Mouse (Mus musculus): ENCODE data around the gene Map2k6. TPM values are rescaled to one million over a fixed set of nuclear protein-coding genes. Genes with fewer than 3 reads are reported as not detected.

The Map2k6 gene
- total RNA-seq, 2 experiments from 2014 or later: 0.77 to 4.6 TPM

DNA sequence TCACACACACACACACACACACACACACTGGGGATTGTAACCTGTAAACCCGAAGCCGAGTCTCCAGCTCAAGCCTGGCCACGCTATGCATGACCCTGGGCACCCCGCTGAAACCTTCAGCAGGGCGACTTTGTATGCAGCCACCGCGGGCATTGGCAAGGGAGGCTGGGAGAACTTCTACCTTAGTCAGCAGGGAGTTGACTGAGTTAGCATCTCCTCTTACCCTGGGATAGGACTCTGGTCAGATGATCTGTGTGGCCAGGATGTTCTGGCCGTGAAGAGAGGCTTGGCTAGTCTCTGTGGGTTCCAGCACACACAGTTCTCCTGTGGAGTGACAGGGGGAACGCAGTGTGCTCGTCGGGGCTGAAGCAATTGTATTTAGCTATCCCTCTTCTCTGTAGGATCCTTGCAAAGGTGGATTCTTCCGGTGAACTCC is 49.8 kb downstream of the Map2k6 start:
- ATAC-seq (replicated peaks; ENCODE audit: low FRiP score, poor library complexity, severe bottlenecking): peak; percentile 76

DNA sequence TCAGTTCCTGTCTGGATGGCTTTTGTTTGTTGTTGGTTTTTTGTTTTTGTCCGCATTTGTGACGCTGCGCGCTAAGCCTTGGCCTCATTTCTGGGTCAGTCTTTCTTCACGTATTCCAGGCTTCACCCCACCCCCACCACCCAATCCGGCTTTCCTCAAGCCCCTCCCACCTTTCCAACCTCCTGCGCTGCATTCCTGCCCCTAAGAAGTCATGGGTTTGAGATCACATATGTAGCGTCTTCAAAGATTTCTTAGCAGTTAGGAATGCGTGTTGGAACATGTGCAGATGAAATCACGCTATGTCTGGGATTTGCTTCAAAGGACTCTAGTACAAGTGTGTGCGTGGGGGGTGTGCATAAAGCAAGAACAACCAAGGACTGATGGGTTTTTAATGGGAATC is 50.3 kb downstream of the Map2k6 start:
- ATAC-seq (replicated peaks; ENCODE audit: low FRiP score, poor library complexity, severe bottlenecking): no peak

DNA sequence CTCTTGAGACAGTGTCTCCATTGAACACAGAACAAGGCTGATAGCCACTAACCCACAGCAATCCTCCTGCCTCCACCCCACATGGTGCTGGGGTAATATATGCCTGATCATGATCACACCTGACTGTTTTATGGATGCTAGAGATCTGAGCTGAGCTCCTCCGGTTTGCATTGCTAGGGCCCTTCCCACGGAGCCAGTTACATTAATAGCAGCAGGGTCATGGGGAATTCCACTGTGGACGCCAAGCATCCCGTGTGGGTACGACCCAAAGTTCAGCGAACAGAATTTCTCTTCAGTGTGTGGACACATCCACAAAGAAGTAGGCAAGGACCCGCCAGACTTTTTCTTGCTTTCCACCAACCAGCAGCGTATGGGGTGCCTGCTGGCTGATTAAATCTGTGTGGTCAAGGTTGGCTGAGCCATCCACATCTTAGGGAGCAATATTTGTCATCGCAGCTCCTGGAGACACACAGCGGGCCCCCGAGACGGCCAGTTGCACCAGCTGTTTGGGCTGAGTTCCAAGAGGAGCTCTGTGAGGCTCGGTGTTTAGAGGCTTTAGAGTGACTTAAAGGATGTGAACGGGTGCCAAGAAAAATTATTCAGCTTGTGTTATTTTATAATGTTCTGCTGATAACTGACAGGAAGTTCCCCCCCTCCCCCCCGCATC is 51.3 kb downstream of the Map2k6 start:
- ATAC-seq (replicated peaks; ENCODE audit: low FRiP score, poor library complexity, severe bottlenecking): peak; percentile 13; the same call in 1 of the 2 replicates

DNA sequence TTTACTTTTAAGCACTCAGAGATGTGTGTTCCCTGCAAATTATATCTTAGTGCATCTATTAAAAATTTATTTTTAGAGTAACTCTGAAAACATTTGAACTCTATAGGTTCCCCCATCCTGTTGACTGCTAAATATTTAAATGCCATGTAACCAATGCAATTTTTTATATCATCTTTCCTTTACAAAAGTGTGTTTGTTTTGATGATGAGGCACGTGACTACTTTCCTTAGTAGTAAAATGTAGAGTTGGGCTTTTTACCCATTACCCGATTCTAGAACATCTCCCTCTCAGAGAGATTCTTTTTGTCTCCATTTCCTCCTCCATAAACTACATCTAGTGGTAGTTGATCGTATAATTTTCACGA is 51.8 kb downstream of the Map2k6 start:
- no peak for ATAC-seq (replicated peaks; ENCODE audit: low FRiP score, poor library complexity, severe bottlenecking)

DNA sequence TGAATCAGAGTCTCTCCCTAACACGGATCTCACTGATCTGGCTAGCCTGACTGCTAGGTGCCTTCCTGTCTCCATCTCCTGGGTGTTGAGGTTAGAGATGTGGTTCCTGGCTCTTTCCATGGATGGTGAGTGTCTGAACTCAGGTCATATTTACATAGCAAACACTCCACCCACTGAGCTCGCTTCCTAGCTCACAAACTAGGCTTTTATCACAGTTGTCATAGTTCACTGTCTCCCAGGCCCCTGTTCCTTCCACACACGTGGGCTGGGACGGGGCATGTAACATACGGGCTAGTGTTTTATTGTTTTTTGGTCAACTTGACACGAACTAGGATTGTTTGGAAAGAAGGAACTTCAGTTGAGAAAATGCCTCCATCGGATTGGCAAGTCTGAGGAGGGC is 52.7 kb downstream of the Map2k6 start:
- ATAC-seq (replicated peaks; ENCODE audit: low FRiP score, poor library complexity, severe bottlenecking): no peak

DNA sequence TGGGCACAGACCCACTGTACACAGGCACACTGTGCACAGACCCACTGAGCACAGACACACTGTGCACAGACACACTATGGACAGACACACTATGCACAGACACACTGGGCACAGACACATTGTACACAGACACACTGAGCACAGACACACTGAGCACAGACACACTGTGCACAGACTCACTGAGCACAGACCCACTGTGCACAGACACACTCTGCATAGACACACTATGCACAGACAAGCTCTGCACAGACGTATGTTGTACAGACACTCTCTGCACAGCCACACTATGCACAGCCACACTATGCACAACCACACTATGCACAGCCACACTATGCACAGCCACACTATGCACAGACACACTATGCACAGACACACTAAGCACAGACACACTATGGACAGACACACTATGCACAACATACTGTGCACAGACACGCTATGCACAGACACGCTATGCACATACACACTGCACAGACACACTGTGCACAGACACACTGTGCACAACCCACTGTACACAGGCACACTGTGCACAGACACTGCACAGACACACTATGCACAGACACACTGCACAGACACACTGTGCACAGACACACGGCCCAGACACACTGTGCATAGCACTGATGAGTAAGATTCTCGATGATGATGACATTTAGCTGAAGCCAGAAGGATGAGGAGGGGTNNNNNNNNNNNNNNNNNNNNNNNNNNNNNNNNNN is 54.7 kb downstream of the Map2k6 start:
- no peak for ATAC-seq (replicated peaks; ENCODE audit: low FRiP score, poor library complexity, severe bottlenecking)

DNA sequence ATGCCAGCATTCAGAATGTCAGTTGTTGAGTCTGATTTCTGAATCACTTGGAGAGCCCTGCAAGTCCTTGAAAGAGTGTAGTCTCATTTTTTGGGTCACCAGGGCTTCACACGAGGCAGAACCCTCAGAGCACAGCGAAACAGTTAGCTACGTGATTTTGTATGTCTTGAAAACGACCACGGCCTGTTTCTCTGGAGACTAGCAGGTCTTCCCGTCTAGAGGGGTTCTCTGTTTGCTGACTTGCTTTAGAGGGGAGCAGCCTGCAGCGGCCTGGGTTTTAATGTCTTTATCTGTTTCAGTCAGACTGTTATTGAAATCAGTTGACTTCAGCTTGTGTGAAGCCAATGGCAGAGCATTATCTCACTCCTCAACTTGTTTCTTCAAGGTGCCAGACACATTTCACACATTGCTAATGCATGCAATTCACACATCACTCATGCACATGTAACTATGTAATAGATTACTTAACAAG is 58.6 kb downstream of the Map2k6 start:
- peak; percentile 79 for ATAC-seq (replicated peaks; ENCODE audit: low FRiP score, poor library complexity, severe bottlenecking)

DNA sequence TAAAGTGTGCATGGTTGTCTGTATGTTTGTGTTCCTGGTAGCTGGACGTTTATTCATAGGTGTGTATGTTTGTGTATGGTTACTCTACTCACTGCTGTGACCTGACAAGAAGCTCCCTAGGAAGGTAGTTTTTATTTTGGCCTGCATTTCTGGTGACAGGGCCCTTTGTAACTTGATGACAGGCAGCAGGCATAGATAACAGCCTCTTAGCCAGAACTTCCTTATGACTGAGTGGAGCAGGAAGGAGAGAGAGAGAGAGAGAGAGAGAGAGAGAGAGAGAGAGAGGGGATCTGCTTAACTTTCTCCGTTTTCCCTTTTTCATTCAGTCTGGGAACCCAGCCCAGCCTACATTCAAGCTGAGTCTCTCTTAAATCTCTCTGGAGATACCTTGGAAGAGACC is 61.6 kb downstream of the Map2k6 start:
- ATAC-seq (replicated peaks; ENCODE audit: low FRiP score, poor library complexity, severe bottlenecking): no peak

DNA sequence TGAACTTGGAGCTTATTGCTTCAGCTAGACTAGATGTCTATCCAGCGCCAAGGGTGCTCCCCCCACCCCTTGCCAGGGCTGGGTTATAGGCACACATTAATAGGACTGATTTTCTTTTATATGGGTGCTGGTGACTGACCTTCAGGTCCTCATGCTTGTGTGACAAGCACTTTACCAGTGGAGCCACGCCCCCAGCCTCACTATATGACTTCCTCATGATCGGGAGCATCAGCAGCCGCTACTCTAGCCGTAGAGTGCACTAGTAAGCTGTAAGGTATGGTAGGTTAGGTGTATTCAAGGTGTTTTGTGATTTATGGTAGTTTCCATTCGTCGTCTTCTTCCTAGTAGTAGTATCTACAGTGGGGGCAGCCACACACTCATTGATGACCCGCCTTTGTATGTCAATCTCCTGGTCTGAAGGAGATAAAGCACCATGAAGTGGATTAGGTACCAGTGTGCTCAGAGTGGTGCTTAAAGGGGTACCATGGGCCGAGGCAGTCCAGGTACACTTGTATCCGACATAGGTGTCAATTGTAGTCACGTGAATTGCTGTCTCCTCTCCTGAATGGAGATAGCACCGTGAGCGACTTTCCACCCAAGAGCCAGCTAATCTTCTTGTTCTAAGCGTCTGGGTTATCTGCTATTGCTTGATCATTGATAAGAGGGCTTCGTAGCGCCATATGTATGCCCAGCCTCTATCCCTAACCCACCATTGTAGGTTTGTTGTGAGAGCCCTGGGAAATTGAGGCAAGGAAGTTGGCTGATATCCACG is 62.8 kb downstream of the Map2k6 start:
- no peak for ATAC-seq (replicated peaks; ENCODE audit: low FRiP score, poor library complexity, severe bottlenecking)

DNA sequence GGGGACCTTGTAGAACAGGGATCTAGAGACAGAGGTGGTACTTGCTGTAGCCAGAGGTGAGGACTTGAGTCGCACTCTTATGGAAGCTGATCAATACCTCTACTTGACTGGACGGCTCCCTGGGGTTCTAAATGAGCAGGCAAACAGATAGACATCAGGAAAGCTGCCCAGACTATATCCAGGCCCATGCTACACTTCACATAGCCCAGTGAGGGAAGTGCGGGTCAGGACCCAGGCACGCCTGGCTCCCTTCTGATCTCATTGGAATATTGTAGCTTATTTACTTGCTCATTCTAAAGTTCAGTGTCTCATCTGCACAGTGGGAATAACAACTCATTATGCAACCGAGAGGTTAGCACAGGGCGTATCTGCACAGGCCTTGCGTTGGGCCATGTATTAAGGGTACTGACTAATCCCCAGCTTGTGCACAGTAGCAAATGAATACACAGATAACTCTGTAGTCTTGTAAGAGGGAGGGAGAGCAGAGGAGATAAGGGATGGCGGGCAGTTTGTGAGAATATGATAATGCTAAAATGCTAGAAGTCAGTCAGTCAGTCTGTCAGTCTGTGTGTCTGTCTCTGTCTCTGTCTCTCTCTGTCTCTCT is 64.2 kb downstream of the Map2k6 start:
- peak; percentile 88 for ATAC-seq (replicated peaks; ENCODE audit: low FRiP score, poor library complexity, severe bottlenecking)

DNA sequence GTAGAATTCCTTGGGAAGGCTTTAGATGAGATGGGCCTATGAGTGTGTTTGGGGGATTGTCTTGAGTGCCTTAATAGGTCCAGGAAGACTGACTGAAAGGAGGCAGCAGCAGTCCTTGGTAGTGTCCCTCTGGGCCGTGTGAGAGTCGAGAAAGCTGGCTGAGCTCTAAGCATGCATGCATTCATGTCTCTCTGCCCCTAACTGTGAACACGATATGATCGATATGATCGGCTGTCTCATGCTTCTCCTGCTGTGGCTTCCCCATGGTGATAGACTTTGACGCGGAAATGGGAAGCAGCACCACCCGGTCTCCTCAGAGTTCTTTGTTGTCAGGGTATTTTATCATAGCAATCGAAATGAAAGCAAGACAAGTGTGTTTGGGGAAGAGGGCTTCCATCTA is 64.9 kb downstream of the Map2k6 start:
- ATAC-seq (replicated peaks; ENCODE audit: low FRiP score, poor library complexity, severe bottlenecking): peak; percentile 70

DNA sequence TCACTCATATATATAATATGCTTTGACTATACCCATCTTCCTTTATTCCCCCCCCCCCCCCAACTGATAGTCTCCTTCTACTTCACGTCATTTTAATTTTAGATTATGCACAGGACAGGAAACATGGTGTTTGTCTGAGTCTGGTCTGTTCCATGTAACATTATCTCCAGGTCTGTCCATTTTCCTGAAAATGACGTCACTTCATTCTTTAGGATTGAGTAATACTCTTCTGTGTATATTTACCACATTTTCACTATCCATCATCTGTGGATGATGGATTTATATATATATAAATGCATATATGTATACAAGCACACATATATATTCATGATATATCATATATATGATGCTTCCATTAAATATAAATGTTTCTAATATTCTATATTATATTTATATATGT is 70.1 kb downstream of the Map2k6 start:
- no peak for ATAC-seq (replicated peaks; ENCODE audit: low FRiP score, poor library complexity, severe bottlenecking)

DNA sequence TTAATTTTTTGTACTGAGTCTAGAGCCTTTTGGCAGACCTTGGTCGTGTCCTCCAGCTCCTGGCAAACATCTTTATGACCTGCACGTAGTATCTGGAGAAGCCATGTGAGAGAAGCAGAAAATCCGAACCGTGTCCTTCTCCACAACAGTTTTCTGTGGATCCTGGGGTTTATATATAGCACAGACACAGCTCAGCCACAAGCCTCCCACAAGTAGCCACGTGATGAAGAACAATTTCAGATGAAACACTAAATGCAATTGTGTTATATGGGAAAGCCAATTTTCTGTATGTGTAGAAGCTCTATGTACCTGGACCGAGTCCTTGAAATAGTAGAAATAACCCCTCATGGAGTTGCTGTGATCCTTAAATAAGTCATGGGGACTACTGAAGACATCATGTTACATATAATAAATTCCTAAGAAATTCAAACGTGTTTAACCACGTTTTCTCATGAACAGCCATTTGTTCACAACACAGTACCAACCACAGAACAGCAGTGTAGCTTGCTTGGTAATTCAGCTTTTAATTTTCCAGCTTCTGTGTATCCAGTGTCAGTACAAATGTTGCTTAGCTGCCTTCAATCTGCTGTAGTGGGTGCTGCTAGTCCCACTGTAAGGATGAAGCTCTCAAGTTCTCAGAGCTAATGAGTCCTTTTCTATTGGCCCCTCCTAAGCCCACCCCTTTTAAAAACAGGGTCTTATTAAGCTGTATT is 71.8 kb downstream of the Map2k6 start:
- ATAC-seq (replicated peaks; ENCODE audit: low FRiP score, poor library complexity, severe bottlenecking): no peak

DNA sequence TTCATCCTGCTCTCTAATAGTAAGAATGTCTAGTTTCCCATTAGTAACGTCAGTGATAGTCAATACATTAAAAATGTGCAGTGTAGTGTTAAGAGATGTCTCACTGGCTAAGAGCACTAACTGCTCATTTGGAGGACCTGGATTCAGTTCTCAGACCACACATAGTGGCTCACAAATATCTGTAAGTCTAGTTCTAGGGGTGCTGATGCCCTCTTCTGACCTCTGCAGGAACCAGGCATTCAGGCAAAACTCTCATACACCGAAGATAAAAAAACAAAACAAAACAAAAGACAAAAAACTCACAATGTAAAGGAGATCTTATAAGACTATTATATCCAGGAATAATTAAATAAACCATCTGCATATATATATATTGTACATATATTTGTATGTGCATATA is 72.4 kb downstream of the Map2k6 start:
- no peak for ATAC-seq (replicated peaks; ENCODE audit: low FRiP score, poor library complexity, severe bottlenecking)

DNA sequence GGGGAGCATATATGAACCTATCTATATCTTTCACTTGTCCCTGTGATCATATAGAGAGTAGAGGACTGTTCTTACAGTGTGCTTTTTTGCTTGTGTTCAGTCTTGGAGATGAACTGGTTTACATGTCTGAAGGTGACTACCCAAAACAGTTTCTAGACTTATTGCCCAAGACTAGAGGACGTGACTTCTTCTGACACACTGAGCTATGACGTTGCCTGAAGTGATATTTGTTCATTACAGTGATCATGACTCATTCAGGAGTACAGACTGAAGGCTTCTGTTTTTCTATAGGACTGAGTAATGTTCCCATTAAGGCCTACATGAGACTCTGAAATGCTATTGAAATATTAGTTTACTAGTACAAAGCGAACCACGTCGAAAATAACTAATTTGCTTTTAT is 73.2 kb downstream of the Map2k6 start:
- ATAC-seq (replicated peaks; ENCODE audit: low FRiP score, poor library complexity, severe bottlenecking): no peak

DNA sequence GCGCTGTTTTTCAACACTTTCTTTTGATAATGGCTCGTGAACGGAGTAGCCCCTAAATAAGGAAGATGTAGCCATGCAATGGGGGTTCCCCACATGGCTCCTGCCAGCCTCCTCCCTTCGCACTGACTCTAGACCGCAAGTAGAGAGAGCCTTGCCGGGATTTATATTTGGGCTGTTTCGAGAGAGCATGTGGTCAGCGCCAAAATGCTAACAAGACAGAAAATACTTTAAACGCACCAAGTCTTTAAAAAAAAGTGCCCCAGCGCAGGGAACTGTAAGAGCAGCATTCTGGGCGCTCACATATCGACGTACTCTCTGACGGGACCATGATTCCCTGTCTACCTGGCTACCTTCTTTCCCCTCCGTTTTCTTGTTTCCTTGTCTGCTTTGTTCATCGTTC is 74.6 kb downstream of the Map2k6 start:
- no peak for ATAC-seq (replicated peaks; ENCODE audit: low FRiP score, poor library complexity, severe bottlenecking)

DNA sequence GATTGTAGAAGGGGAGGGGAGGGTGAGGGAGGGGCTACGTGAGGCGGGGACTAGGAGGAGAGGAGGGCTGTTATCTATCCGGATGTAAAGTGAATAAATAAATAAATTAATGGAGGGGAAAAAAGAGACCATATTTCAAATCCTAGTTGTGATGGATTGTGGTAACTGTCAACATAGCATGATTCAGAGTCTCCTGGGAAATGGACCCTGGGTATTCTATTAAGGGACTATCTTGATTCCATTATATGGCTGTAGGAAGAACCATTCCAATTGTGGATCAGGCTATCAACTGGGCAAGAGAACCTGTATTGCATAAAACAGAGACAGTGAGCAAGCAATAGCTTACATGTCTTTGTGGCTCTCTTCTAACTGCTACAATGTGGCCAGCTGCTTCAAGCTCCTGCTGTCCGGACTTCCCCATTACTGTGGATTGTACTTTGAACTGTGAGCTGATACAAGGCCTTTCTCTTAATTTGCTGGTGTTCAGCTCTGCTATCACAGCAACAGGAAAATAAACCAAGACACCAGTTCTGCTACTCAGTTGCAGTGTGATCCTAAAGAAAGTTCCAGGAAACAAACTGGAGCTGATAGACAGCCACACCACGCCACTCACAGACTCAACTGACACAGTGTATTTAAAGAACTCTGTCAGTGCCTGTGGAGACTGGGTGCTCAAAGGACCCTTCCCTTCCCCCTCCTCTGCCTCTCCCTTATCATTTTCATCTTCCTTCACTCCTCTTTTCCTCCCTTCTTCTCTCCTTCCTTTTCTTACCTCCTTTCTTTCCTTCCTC is 77.6 kb downstream of the Map2k6 start:
- ATAC-seq (replicated peaks; ENCODE audit: low FRiP score, poor library complexity, severe bottlenecking): no peak

DNA sequence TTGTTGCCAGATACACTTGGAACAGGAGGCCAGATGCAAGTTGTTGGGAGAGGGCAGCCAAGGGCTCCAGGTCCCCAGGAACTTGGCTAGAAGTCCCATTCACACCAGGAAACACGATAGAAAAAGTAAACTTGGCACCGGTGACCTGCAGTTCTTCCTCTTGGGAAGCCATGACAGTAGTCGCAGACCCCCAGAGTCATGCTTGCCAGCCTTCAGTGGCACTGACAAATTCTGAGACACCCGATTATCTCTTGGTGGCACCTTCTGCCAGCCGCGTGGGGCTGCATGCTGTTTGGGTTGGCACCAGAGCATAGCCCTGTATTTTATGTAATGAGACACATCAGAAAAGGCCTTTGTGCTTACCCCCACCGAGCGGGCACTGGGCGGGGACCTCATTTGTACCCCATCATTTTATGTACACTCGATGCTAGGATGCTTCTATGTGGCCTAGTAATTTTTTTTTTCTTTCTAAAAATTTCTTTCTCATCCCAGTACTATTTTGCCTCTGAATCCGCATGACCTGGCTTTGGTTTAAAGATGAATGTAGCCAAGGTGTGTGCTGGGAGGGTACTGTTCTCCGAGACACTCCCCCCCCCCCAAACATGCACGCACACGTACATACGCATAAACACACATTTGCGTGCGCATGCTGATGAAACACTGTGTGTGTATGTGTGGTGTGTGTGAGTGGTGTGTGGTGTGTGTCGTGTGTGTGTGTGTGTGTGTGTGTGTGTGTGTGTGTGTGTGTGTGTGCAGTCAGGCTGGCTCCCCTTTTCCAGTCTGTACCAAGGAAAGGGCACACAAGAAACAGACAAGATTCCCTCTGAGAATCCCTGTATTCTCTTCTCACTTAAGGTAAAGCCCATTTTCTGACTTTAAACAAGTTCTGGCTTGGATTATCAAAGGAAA is 79.3 kb downstream of the Map2k6 start:
- ATAC-seq (replicated peaks; ENCODE audit: low FRiP score, poor library complexity, severe bottlenecking): peak; percentile 59
